Mouse (Mus musculus): ENCODE data around the gene Lmo3. TPM values are rescaled to one million over a fixed set of nuclear protein-coding genes. Genes with fewer than 3 reads are reported as not detected.

The Lmo3 gene
- total RNA-seq, 2 experiments from 2014 or later, result not detected

- no peak for ATAC-seq (replicated peaks; ENCODE audit: poor library complexity)
Measured at GRCm38 (mm10) chr6:138424514-138425225, 157.1 kb downstream of the Lmo3 start.

- ATAC-seq (replicated peaks; ENCODE audit: poor library complexity), result no peak
Measured at GRCm38 (mm10) chr6:138422671-138423321, 159.0 kb downstream of the Lmo3 start.

- ATAC-seq (replicated peaks; ENCODE audit: poor library complexity), result no peak
Measured at GRCm38 (mm10) chr6:138421931-138422531, 159.7 kb downstream of the Lmo3 start.

- no peak for ATAC-seq (replicated peaks; ENCODE audit: poor library complexity)
Measured at GRCm38 (mm10) chr6:138421191-138421613, 160.6 kb downstream of the Lmo3 start.

- ATAC-seq (replicated peaks; ENCODE audit: poor library complexity), result no peak
Measured at GRCm38 (mm10) chr6:138420536-138420891, 161.3 kb downstream of the Lmo3 start.

GRCm38 (mm10) chr6:138419871-138420535 lies 161.8 kb downstream of the Lmo3 start:
- ATAC-seq (replicated peaks; ENCODE audit: poor library complexity), result no peak

GRCm38 (mm10) chr6:138412075-138412474 lies 169.7 kb downstream of the Lmo3 start:
- no peak for ATAC-seq (replicated peaks; ENCODE audit: poor library complexity)

- ATAC-seq (replicated peaks; ENCODE audit: poor library complexity), result no peak
Measured at GRCm38 (mm10) chr6:138402031-138402430, 179.7 kb downstream of the Lmo3 start.

GRCm38 (mm10) chr6:138398836-138399235 lies 182.9 kb downstream of the Lmo3 start:
- ATAC-seq (replicated peaks; ENCODE audit: poor library complexity), result no peak

- no peak for ATAC-seq (replicated peaks; ENCODE audit: poor library complexity)
Measured at GRCm38 (mm10) chr6:138391085-138391484, 190.7 kb downstream of the Lmo3 start.

GRCm38 (mm10) chr6:138388168-138388936 lies 193.4 kb downstream of the Lmo3 start:
- ATAC-seq (replicated peaks; ENCODE audit: poor library complexity), result no peak

GRCm38 (mm10) chr6:138383208-138383607 lies 198.6 kb downstream of the Lmo3 start:
- peak; percentile 72 for ATAC-seq (replicated peaks; ENCODE audit: poor library complexity)

- ATAC-seq (replicated peaks; ENCODE audit: poor library complexity), result no peak
Measured at GRCm38 (mm10) chr6:138371176-138371575, 210.6 kb downstream of the Lmo3 start.

- ATAC-seq (replicated peaks; ENCODE audit: poor library complexity), result no peak
Measured at GRCm38 (mm10) chr6:138364111-138364510, 217.7 kb downstream of the Lmo3 start.

GRCm38 (mm10) chr6:138350587-138351345 lies 231.0 kb downstream of the Lmo3 start:
- ATAC-seq (replicated peaks; ENCODE audit: poor library complexity), result no peak

- no peak for ATAC-seq (replicated peaks; ENCODE audit: poor library complexity)
Measured at GRCm38 (mm10) chr6:138346558-138346957, 235.2 kb downstream of the Lmo3 start.

GRCm38 (mm10) chr6:138335858-138336257 lies 245.9 kb downstream of the Lmo3 start:
- no peak for ATAC-seq (replicated peaks; ENCODE audit: poor library complexity)

GRCm38 (mm10) chr6:138333991-138334390 lies 247.8 kb downstream of the Lmo3 start:
- no peak for ATAC-seq (replicated peaks; ENCODE audit: poor library complexity)

GRCm38 (mm10) chr6:138325744-138326400 lies 255.9 kb downstream of the Lmo3 start:
- no peak for ATAC-seq (replicated peaks; ENCODE audit: poor library complexity)

- ATAC-seq (replicated peaks; ENCODE audit: poor library complexity), result no peak
Measured at GRCm38 (mm10) chr6:138325145-138325544, 256.6 kb downstream of the Lmo3 start.

Data from megakaryocyte progenitor cell, adult 5-6 weeks (primary cell).